Mouse (Mus musculus) limb, embryonic 14.5 days (tissue): Measurements from ENCODE around the gene Slc38a3. TPM values are rescaled to one million over a fixed set of nuclear protein-coding genes. Genes with fewer than 3 reads are reported as not detected.

Source experiments
- ATAC-seq: fragments of 200-750 bp; cut with Nextera tagmentation; 2 replicates; pipeline ENCODE4 v1.8.0; 2017; ENCODE audit warnings: low read depth, moderate number of reproducible peaks, moderate TSS enrichment; ENCODE audit not compliant: low FRiP score
- DNase-seq: peaks from one replicate; pipeline ENCODE4 v3.0.0-alpha.2; 2015; ENCODE audit warnings: low spot score
- H3K27ac ChIP-seq: fragments of 300-500 bp; sonication (generic); replicated peaks from 2 replicates; pipeline ENCODE4 v1.5.1; 2014; ENCODE audit warnings: low read depth, mild to moderate bottlenecking, low read length, moderate library complexity, mixed read lengths
- H3K27me3 ChIP-seq: fragments of 300-500 bp; sonication (generic); 2 replicates; pipeline ENCODE4 v1.6.1; 2014; ENCODE audit warnings: low read length, mixed read lengths; ENCODE audit not compliant: control insufficient read depth, insufficient read depth
- H3K36me3 ChIP-seq: fragments of 300-500 bp; sonication (generic); 2 replicates; pipeline ENCODE4 v1.6.1; 2014; ENCODE audit warnings: mild to moderate bottlenecking, low read length, moderate library complexity, mixed read lengths; ENCODE audit not compliant: control insufficient read depth, insufficient read depth
- H3K4me1 ChIP-seq: fragments of 300-500 bp; sonication (generic); 2 replicates; pipeline ENCODE4 v1.6.1; 2014; ENCODE audit warnings: antibody characterized with exemption, low read length, mixed read lengths; ENCODE audit not compliant: control insufficient read depth, insufficient read depth
- H3K4me2 ChIP-seq: fragments of 300-500 bp; sonication (generic); replicated peaks from 2 replicates; pipeline ENCODE4 v1.6.1; 2014; ENCODE audit warnings: low read depth, mild to moderate bottlenecking, low read length, moderate library complexity; ENCODE audit not compliant: severe bottlenecking
- H3K4me3 ChIP-seq: fragments of 300-500 bp; sonication (generic); replicated peaks from 2 replicates; pipeline ENCODE4 v1.5.1; 2014; ENCODE audit warnings: low read length
- H3K9ac ChIP-seq: fragments of 300-500 bp; sonication (generic); 2 replicates; pipeline ENCODE4 v1.6.1; 2014; ENCODE audit warnings: mild to moderate bottlenecking, low read depth, low read length, moderate library complexity; ENCODE audit not compliant: severe bottlenecking
- H3K9me3 ChIP-seq: fragments of 300-500 bp; sonication (generic); 2 replicates; pipeline ENCODE4 v1.6.1; 2016; ENCODE audit warnings: low read length; ENCODE audit not compliant: control insufficient read depth
- POLR2A ChIP-seq: fragments of 200-500 bp; IDR thresholded peaks from 2 replicates; pipeline ENCODE4 v1.8.0; 2012; ENCODE audit warnings: inconsistent platforms, mild to moderate bottlenecking, moderate library complexity, borderline replicate concordance; ENCODE audit not compliant: insufficient read depth, insufficient read length; ENCODE audit errors: extremely low read depth
- whole genome bisulfite sequencing: fragments of 180-500 bp; shearing (Covaris S2); extraction: QIAGEN DNeasy Blood & Tissue Kit; methylation state at CpG from one replicate; pipeline ENCODE4 v1.1.7; 2014; 5-methylcytosine and 5-hydroxymethylcytosine counted together
- polyA plus RNA-seq, 2 experiments: library from polyadenylated mRNA; depleted of rRNA in 1 of 2; stranded (reverse) in 1 of 2; unstranded in 1 of 2; fragments of >200 nt; fragmentation: Nextera tagmentation in 1 of 2; extraction: Ambion mirVana in 1 of 2; gene quantifications; 2 replicates each; pipeline versions ENCODE4 v1.2.1 to v1.2.3; 2012 to 2014

Slc38a3 gene
- polyA plus RNA-seq, 2 experiments: 6.0 to 22.4 TPM

- ATAC-seq (no peak), DNase-seq (no peak)
- no peak overlapping the region; the same call in 1 of the 2 replicates for H3K27ac ChIP-seq
- H3K4me2 ChIP-seq: no peak overlapping the region
- WGBS: 79% methylated on average over 5 of the region's 5 CpGs
- no peaks in the 10 kb centered on the region for H3K27me3 ChIP-seq
- TF ChIP-seq POLR2A: no peak
- H3K4me3 ChIP-seq: no peak overlapping the region
- H3K4me1 ChIP-seq: peaks cover 31% of the 10 kb centered on the region
- peaks cover 48% of the 10 kb centered on the region for H3K36me3 ChIP-seq
- H3K9ac ChIP-seq: no peak overlapping the region
- no peaks in the 10 kb centered on the region for H3K9me3 ChIP-seq
These were observed 44.8 kb downstream of the Slc38a3 start for GRCm38 (mm10) chr9:107624539-107624938.

- Histone ChIP-seq H3K9ac (no peak overlapping the region), H3K4me1 (no peaks in the 10 kb centered on the region), H3K27ac (no peak overlapping the region), H3K4me3 (no peak overlapping the region), H3K36me3 (peaks cover 76% of the 10 kb centered on the region), H3K9me3 (no peaks in the 10 kb centered on the region), H3K27me3 (no peaks in the 10 kb centered on the region), H3K4me2 (no peak overlapping the region)
- DNase-seq: no peak
- TF ChIP-seq POLR2A: no peak
- ATAC-seq: no peak
These were observed 48.4 kb downstream of the Slc38a3 start for GRCm38 (mm10) chr9:107620954-107621353.

- TF ChIP-seq POLR2A: no peak
- 83% methylated on average over 13 of the region's 13 CpGs for WGBS
- Histone ChIP-seq H3K9ac (no peak overlapping the region), H3K27me3 (no peaks in the 10 kb centered on the region), H3K4me1 (no peaks in the 10 kb centered on the region), H3K36me3 (peaks cover 79% of the 10 kb centered on the region), H3K4me2 (no peak overlapping the region), H3K9me3 (no peaks in the 10 kb centered on the region), H3K27ac (no peak overlapping the region), H3K4me3 (no peak overlapping the region)
- DNase-seq (no peak), ATAC-seq (no peak)
These were observed 49.8 kb downstream of the Slc38a3 start for GRCm38 (mm10) chr9:107619546-107619879.

GRCm38 (mm10) chr9:107618778-107619545, 50.4 kb downstream of the Slc38a3 start:
- ATAC-seq: peak; percentile 2; the same call in 1 of the 2 replicates
- H3K27ac ChIP-seq: no peak overlapping the region
- peaks cover 85% of the 10 kb centered on the region for H3K36me3 ChIP-seq
- 58% methylated on average over 13 of the region's 13 CpGs for WGBS
- H3K4me2 ChIP-seq: no peak overlapping the region
- no peak overlapping the region for H3K4me3 ChIP-seq
- H3K4me1 ChIP-seq: no peaks in the 10 kb centered on the region
- DNase-seq: no peak
- H3K9ac ChIP-seq: no peak overlapping the region
- H3K27me3 ChIP-seq: no peaks in the 10 kb centered on the region
- no peak for TF ChIP-seq POLR2A
- H3K9me3 ChIP-seq: no peaks in the 10 kb centered on the region

- WGBS: 86% methylated on average over 6 of the region's 6 CpGs
- Histone ChIP-seq H3K4me2 (no peak overlapping the region), H3K4me3 (no peak overlapping the region), H3K9ac (no peak overlapping the region), H3K4me1 (peaks cover 2% of the 10 kb centered on the region), H3K27me3 (no peaks in the 10 kb centered on the region), H3K27ac (no peak overlapping the region), H3K9me3 (no peaks in the 10 kb centered on the region), H3K36me3 (peaks cover 83% of the 10 kb centered on the region)
- no peak for TF ChIP-seq POLR2A
- DNase-seq (no peak), ATAC-seq (no peak)
These were observed 51.2 kb downstream of the Slc38a3 start for GRCm38 (mm10) chr9:107618098-107618497.
